ENCODE assay signal across 7 mouse cellular contexts in the genomic region with DNA sequence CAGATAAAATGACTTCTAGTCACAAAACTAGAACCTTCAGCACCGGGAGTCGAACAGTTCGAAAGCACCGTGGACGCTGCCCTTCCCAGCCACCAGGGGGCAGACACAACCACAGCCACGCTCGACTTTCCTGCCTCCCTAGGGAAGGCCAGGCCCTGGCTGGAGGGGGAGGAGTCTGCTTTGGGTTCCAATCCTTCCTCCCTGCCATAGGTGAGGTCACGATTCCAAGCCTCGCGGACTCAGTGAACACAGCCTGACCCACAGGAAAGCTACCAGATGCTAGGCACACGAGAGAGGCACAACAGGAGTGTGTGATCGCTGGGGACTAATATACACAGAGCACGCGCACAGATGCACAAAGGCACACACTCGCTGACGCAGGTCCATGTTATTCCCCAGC. TPM values are rescaled to one million over a fixed set of nuclear protein-coding genes. Genes with fewer than 3 reads are reported as not detected.
DNase-seq lines count a peak whose midpoint lies in the region; ATAC-seq lines count a peak whose summit lies in the region.

No protein-coding gene starts in this region.

- 0 out of 2 replicates have a peak overlapping the region, but pooled peaks have one; percentile 3 for H3K4me2 ChIP-seq in hindbrain, embryonic 12.5 days (replicated peaks)

- no peaks in the 10 kb centered on the region for H3K9me3 ChIP-seq in hindbrain, embryonic 12.5 days (replicated peaks)

- peak; percentile 96 for DNase-seq in R1 (ENCODE audit: low read depth, low spot score)
- peak; percentile 86 to 89 for DNase-seq in cerebellum, adult 18-20 months
- peak; percentile 76 for DNase-seq in forelimb bud, embryonic 11.5 days (ENCODE audit: low read depth, low spot score)
- peak; percentile 67 to 77 for DNase-seq in layer of hippocampus, postnatal 25 days (ENCODE audit: extremely low spot score in 1 of 2, low spot score in 1 of 2)
- DNase-seq in lung, postnatal 36 days, result peak; percentile 88
- DNase-seq in skeletal muscle tissue, adult 2 months (ENCODE audit: low read depth, low spot score), result peak; percentile 74

- H3K27me3 ChIP-seq in hindbrain, embryonic 12.5 days, result no peaks in the 10 kb centered on the region; the same call in 1 of the 2 replicates

- peaks cover 21% of the 10 kb centered on the region for H3K4me1 ChIP-seq in hindbrain, embryonic 12.5 days

- no peak overlapping the region for H3K4me3 ChIP-seq in hindbrain, embryonic 12.5 days

- no peaks in the 10 kb centered on the region for H3K36me3 ChIP-seq in hindbrain, embryonic 12.5 days

- H3K9ac ChIP-seq in hindbrain, embryonic 12.5 days, result no peak overlapping the region

- no peak overlapping the region for H3K27ac ChIP-seq in hindbrain, embryonic 12.5 days

- 23% methylated on average over 16 of the region's 16 CpGs for WGBS in hindbrain, embryonic 12.5 days

- no peak for ATAC-seq in hindbrain, embryonic 12.5 days (ENCODE audit: low FRiP score)

RNA-seq across cellular contexts. Expression of a gene that starts 1.9 kb away (rescaled TPM):
- 42.0 and 44.7 TPM in 2 replicates for polyA plus RNA-seq in hindbrain, embryonic 12.5 days (2016; fragmentation: Nextera tagmentation; extraction: Ambion mirVana)
- total RNA-seq in layer of hippocampus, postnatal 25 days (2021), result 10 to 100 TPM; 61.5 to 70.3 TPM

RNA-seq across cellular contexts. Expression of a gene that starts 5.6 kb away (rescaled TPM):
- polyA plus RNA-seq in hindbrain, embryonic 12.5 days (2016; fragmentation: Nextera tagmentation; extraction: Ambion mirVana), result 3.5 and 4.0 TPM in 2 replicates
- total RNA-seq in layer of hippocampus, postnatal 25 days (2021), result 10 to 100 TPM in 1 of 2 experiments, 1 to 10 TPM in 1; 6.5 to 14.3 TPM

RNA-seq across cellular contexts. Expression of a gene that starts 29.0 kb away (rescaled TPM):
- polyA plus RNA-seq in hindbrain, embryonic 12.5 days (2016; fragmentation: Nextera tagmentation; extraction: Ambion mirVana), result not detected in 2 replicates
- total RNA-seq in layer of hippocampus, postnatal 25 days (2021), result under 1 TPM in 1 of 2 experiments, not detected in 1; 0.22 TPM

RNA-seq across cellular contexts. Expression of a gene that starts 32.8 kb away (rescaled TPM):
- polyA plus RNA-seq in hindbrain, embryonic 12.5 days (2016; fragmentation: Nextera tagmentation; extraction: Ambion mirVana), result 5.4 and 7.5 TPM in 2 replicates
- 1 to 10 TPM; 7.1 to 9.1 TPM for total RNA-seq in layer of hippocampus, postnatal 25 days (2021)
